Comparison of ENCODE assay signal across 8 mouse cellular contexts in the genomic region with DNA sequence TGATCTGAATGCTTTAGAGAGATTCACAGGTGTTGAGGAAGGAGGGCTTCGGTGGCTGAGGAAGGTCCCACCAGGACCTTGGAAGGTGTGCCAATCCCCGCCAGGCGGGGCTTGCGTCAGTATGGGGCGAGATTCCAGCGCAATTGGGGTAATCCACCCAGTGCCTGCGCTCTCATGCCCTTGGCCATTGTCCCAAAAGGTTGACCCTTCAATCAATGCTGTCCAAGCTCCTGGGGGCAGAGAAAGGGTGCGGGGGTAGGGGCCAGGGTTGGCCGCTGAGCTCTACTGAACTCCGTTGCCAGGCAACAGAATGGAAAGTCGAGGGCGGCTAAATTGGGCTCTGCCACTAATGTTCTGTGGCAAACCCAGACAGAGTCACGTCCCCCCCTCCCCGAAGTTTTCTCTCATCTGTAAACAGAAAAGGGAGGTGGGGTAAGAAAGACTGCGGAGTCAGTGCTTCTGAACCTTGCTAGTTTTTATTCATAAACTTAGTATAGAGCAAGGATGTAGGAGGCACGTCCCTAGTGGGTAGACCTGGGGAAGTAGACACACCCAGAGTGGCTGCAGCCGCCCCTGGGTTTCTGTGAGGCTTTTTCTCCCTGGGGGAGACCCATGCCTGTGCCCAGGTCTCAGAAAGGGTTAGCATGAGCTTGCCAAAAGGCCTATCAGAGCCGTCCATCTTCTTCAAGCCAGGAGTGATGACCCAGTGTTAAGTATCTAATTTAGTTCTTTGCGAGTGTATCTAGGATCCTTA. TPM values are rescaled to one million over a fixed set of nuclear protein-coding genes. Genes with fewer than 3 reads are reported as not detected.
DNase-seq lines count a peak whose midpoint lies in the region; ATAC-seq and TF ChIP-seq lines count a peak whose summit lies in the region.

No protein-coding gene starts in this region.

- no peak overlapping the region for H3K27ac ChIP-seq in spleen, adult 2 months (ENCODE audit: insufficient read depth, low read length)
- no peak overlapping the region for H3K27ac ChIP-seq in forebrain, embryonic 15.5 days (replicated peaks)
- H3K27ac ChIP-seq in midbrain, embryonic 11.5 days (ENCODE audit: low read depth, low read length): no peak overlapping the region
- no peak overlapping the region for H3K27ac ChIP-seq in thymus, adult 2 months (ENCODE audit: control insufficient read depth, insufficient read depth, low read length)

- TF ChIP-seq CTCF in spleen, adult 2 months (IDR thresholded peaks at IDR 0.05; ENCODE audit: extremely low read depth, insufficient read depth, insufficient read length, insufficient replicate concordance): no peak
- TF ChIP-seq CTCF in thymus, adult 2 months (IDR thresholded peaks at IDR 0.05; ENCODE audit: borderline replicate concordance, control insufficient read depth, extremely low read depth, insufficient read depth, low read length, poor library complexity): no peak

- H3K4me2 ChIP-seq in forebrain, embryonic 15.5 days (replicated peaks): peak overlapping the region; percentile 85
- peak overlapping the region; percentile 72 for H3K4me2 ChIP-seq in midbrain, embryonic 11.5 days

- no peak for DNase-seq in spleen, adult 2 months (ENCODE audit: low read depth in 1 of 2, low spot score in 2 of 2)
- DNase-seq in spleen, adult 18-20 months: no peak
- peak; percentile 82 for DNase-seq in kidney, adult 11 months
- DNase-seq in midbrain, embryonic 11.5 days (ENCODE audit: low spot score, missing footprints): peak; percentile 94
- no peak for DNase-seq in layer of hippocampus, adult 8-10 months (ENCODE audit: low spot score in 2 of 2)
- DNase-seq in thymus, adult 2 months: no peak

- no peak overlapping the region for H3K9ac ChIP-seq in forebrain, embryonic 15.5 days (replicated peaks)
- H3K9ac ChIP-seq in midbrain, embryonic 11.5 days (ENCODE audit: low read length): 0 out of 2 replicates have a peak overlapping the region, but pooled peaks have one; percentile 5

- WGBS in spleen, adult 2 months: 21% methylated on average over 19 of the region's 19 CpGs
- WGBS in forebrain, embryonic 15.5 days: 5% methylated on average over 19 of the region's 19 CpGs
- WGBS in midbrain, embryonic 11.5 days: 6% methylated on average over 19 of the region's 19 CpGs
- WGBS in thymus, adult 2 months: 22% methylated on average over 19 of the region's 19 CpGs

- peaks cover 19% of the 10 kb centered on the region for H3K27me3 ChIP-seq in spleen, adult 2 months (ENCODE audit: control insufficient read depth, insufficient read depth, low read length)
- H3K27me3 ChIP-seq in forebrain, embryonic 15.5 days: peaks cover 52% of the 10 kb centered on the region
- H3K27me3 ChIP-seq in midbrain, embryonic 11.5 days (ENCODE audit: control insufficient read depth, insufficient read depth, low read length): peaks cover 41% of the 10 kb centered on the region
- H3K27me3 ChIP-seq in thymus, adult 2 months (ENCODE audit: control insufficient read depth, insufficient read depth, low read length): peaks cover 8% of the 10 kb centered on the region; the same call in 1 of the 2 replicates

- no peaks in the 10 kb centered on the region for H3K36me3 ChIP-seq in spleen, adult 2 months (ENCODE audit: control insufficient read depth, insufficient read depth, low read length)
- no peaks in the 10 kb centered on the region for H3K36me3 ChIP-seq in forebrain, embryonic 15.5 days
- H3K36me3 ChIP-seq in midbrain, embryonic 11.5 days (ENCODE audit: control insufficient read depth, insufficient read depth, low read length): no peaks in the 10 kb centered on the region
- no peaks in the 10 kb centered on the region for H3K36me3 ChIP-seq in thymus, adult 2 months (ENCODE audit: control insufficient read depth, insufficient read depth, low read length)

- 0 out of 2 replicates have a peak overlapping the region, but pooled peaks have one; percentile 20 for H3K4me3 ChIP-seq in spleen, adult 2 months (ENCODE audit: extremely low read depth, insufficient read depth, insufficient read length)
- H3K4me3 ChIP-seq in forebrain, embryonic 15.5 days: peak overlapping the region; percentile 46
- H3K4me3 ChIP-seq in midbrain, embryonic 11.5 days (ENCODE audit: low read depth, low read length): peak overlapping the region; percentile 42
- H3K4me3 ChIP-seq in thymus, adult 2 months (ENCODE audit: control insufficient read depth, insufficient read depth, low read length): no peak overlapping the region

- H3K9me3 ChIP-seq in forebrain, embryonic 15.5 days: no peaks in the 10 kb centered on the region
- H3K9me3 ChIP-seq in midbrain, embryonic 11.5 days (ENCODE audit: control insufficient read depth, low read length): no peaks in the 10 kb centered on the region

- no peak for ATAC-seq in forebrain, embryonic 15.5 days (replicated peaks)
- ATAC-seq in midbrain, embryonic 11.5 days (ENCODE audit: low FRiP score): peak; percentile 31; the same call in 1 of the 2 replicates
- ATAC-seq in frontal cortex, adult (ENCODE audit: low TSS enrichment): no peak

- H3K4me1 ChIP-seq in spleen, adult 2 months (ENCODE audit: control insufficient read depth, insufficient read depth, insufficient read length): peaks cover 3% of the 10 kb centered on the region; the same call in 1 of the 2 replicates
- peaks cover 26% of the 10 kb centered on the region for H3K4me1 ChIP-seq in forebrain, embryonic 15.5 days
- peaks cover 15% of the 10 kb centered on the region for H3K4me1 ChIP-seq in midbrain, embryonic 11.5 days (ENCODE audit: control insufficient read depth, insufficient read depth, low read length)
- no peaks in the 10 kb centered on the region for H3K4me1 ChIP-seq in thymus, adult 2 months (replicated peaks; ENCODE audit: control insufficient read depth, insufficient read depth, low read length)

- no peak for TF ChIP-seq POLR2A in spleen, adult 2 months (IDR thresholded peaks at IDR 0.05; ENCODE audit: low read depth, low read length)
- no peak for TF ChIP-seq POLR2A in thymus, adult 2 months (IDR thresholded peaks at IDR 0.05; ENCODE audit: control insufficient read depth, extremely low read depth, insufficient read depth, low read length, poor library complexity)

RNA-seq across cellular contexts. Expression of a gene that starts 2.3 kb away (rescaled TPM):
- 9.4 and 10.6 TPM in 2 replicates for polyA plus RNA-seq in spleen, adult 2 months (2012; rRNA removed)
- 1.8 and 1.9 TPM in 2 replicates for polyA plus RNA-seq in forebrain, embryonic 15.5 days (2015; fragmentation: Nextera tagmentation; extraction: Ambion mirVana)
- polyA plus RNA-seq in midbrain, embryonic 11.5 days (2014; fragmentation: Nextera tagmentation; extraction: Ambion mirVana): 2.6 and 3.0 TPM in 2 replicates
- 10 to 100 TPM in 2 of 4 experiments, 1 to 10 TPM in 2; 8.8 to 15.4 (median 9.7) TPM for total RNA-seq in layer of hippocampus, adult 8-10 months (2022)
- polyA plus RNA-seq in thymus, adult 2 months (2012; rRNA removed): 2.9 and 4.1 TPM in 2 replicates

Comparison
In these comparisons a context has a peak if more than half of its experiments do, and no peak if none do; other contexts are left out.
1. DNase-seq: peak in kidney, adult 11 months (single experiment) and midbrain, embryonic 11.5 days (single experiment); none in spleen, adult 2 months (0 of 2), spleen, adult 18-20 months (0 of 2), layer of hippocampus, adult 8-10 months (0 of 2) and thymus, adult 2 months (single experiment).